Mouse (Mus musculus) liver, embryonic 14.5 days (tissue): ENCODE results near the gene Stk33.

Experiments
- CTCF ChIP-seq: IDR thresholded peaks from 2 replicates; pipeline ENCODE4 v1.5.1; 2016; ENCODE audit warnings: antibody characterized with exemption, low read depth, control low read depth
- EP300 ChIP-seq: IDR thresholded peaks from 2 replicates; pipeline ENCODE4 v1.6.1; 2016; ENCODE audit warnings: antibody characterized with exemption, low read depth

- TF ChIP-seq CTCF (no peak), EP300 (no peak)
Measured at GRCm38 (mm10) chr7:109347241-109347640, 91.6 kb downstream of the Stk33 start.
